Mouse (Mus musculus): ENCODE measurements at regions not wholly inside any gene's neighbourhood (a gene's known extent, or its start where the extent isn't known, plus 50 kb on each side); places are given as distances from the start of the nearest gene placed in this dataset.

- H3K27ac ChIP-seq (ENCODE audit: control insufficient read depth, low read depth, low read length): no peak overlapping the region
- DNase-seq (ENCODE audit: low read depth, low spot score): no peak
- no peak overlapping the region for H3K9ac ChIP-seq (ENCODE audit: control insufficient read depth, low read depth, low read length, poor library complexity, severe bottlenecking)
- no peaks in the 10 kb centered on the region for H3K27me3 ChIP-seq (ENCODE audit: control insufficient read depth in 1 of 2, insufficient read depth in 2 of 2, low read length in 2 of 2)
- TF ChIP-seq ZKSCAN1 (IDR thresholded peaks at IDR 0.05; ENCODE audit: low read depth, low read length) (no peak), RCOR1 (IDR thresholded peaks at IDR 0.05; ENCODE audit: low read depth, low read length) (no peak), EP300 (IDR thresholded peaks at IDR 0.05; ENCODE audit: low read depth in 1 of 2, low read length in 2 of 2) (no peak), MEF2A (IDR thresholded peaks at IDR 0.05; ENCODE audit: extremely low read depth, insufficient replicate concordance, low read depth, low read length, poor library complexity, severe bottlenecking) (no peak), POLR2AphosphoS2 (IDR thresholded peaks at IDR 0.05; ENCODE audit: low read length) (no peak), TAL1 (IDR thresholded peaks at IDR 0.05; ENCODE audit: low read length) (no peak), POLR2A (IDR thresholded peaks at IDR 0.05; ENCODE audit: control insufficient read depth in 1 of 2, insufficient read depth in 1 of 2, low read depth in 1 of 2, low read length in 2 of 2, poor library complexity in 1 of 2) (no peak), MYB (IDR thresholded peaks at IDR 0.05; ENCODE audit: low read depth, low read length) (no peak), MAZ (IDR thresholded peaks at IDR 0.05; ENCODE audit: low read depth, low read length) (no peak), MAX (IDR thresholded peaks at IDR 0.05; ENCODE audit: low read length) (no peak), CHD1 (IDR thresholded peaks at IDR 0.05; ENCODE audit: low read depth, low read length) (no peak), USF1 (IDR thresholded peaks at IDR 0.05; ENCODE audit: low read depth, low read length) (no peak), CTCF (IDR thresholded peaks at IDR 0.05 in 2 of 3, conservative IDR thresholded peaks at IDR 0.05 in 1 of 3; ENCODE audit: control insufficient read depth in 1 of 3, insufficient read depth in 1 of 3, low read depth in 2 of 3, low read length in 3 of 3, poor library complexity in 1 of 3, severe bottlenecking in 1 of 3) (no peak), BHLHE40 (IDR thresholded peaks at IDR 0.05; ENCODE audit: borderline replicate concordance, low read depth, low read length) (no peak), UBTF (IDR thresholded peaks at IDR 0.05; ENCODE audit: borderline replicate concordance, insufficient read depth, low read depth, low read length) (no peak), ELF1 (IDR thresholded peaks at IDR 0.05; ENCODE audit: low read depth, low read length) (no peak)
- H3K4me1 ChIP-seq (ENCODE audit: control insufficient read depth in 1 of 2, insufficient read depth in 2 of 2, low read length in 2 of 2): no peaks in the 10 kb centered on the region; a peak in 1 of 4 replicates
- H3K4me3 ChIP-seq (ENCODE audit: control insufficient read depth in 1 of 2, insufficient read depth in 1 of 2, low read depth in 2 of 2, low read length in 2 of 2): no peak overlapping the region
- H3K9me3 ChIP-seq (replicated peaks; ENCODE audit: insufficient read depth, low read length): no peaks in the 10 kb centered on the region
- H3K79me2 ChIP-seq (ENCODE audit: control insufficient read depth, insufficient read depth, low read length, poor library complexity): no peaks in the 10 kb centered on the region
- H3K36me3 ChIP-seq (ENCODE audit: control insufficient read depth in 1 of 2, insufficient read depth in 2 of 2, low read length in 2 of 2): peaks cover 0 to 3% of the 10 kb centered on the region in 2 experiments; a peak in 1 of 4 replicates
These were observed 653.3 kb upstream of the Tbl1xr1 start for GRCm38 (mm10) chr3:21423139-21423538.

- no peaks in the 10 kb centered on the region for H3K27me3 ChIP-seq (ENCODE audit: control insufficient read depth in 1 of 2, insufficient read depth in 2 of 2, low read length in 2 of 2)
- no peaks in the 10 kb centered on the region for H3K79me2 ChIP-seq (ENCODE audit: control insufficient read depth, insufficient read depth, low read length, poor library complexity)
- H3K9me3 ChIP-seq (replicated peaks; ENCODE audit: insufficient read depth, low read length): no peaks in the 10 kb centered on the region
- no peak overlapping the region for H3K27ac ChIP-seq (ENCODE audit: control insufficient read depth, low read depth, low read length)
- H3K36me3 ChIP-seq (ENCODE audit: control insufficient read depth in 1 of 2, insufficient read depth in 2 of 2, low read length in 2 of 2): peaks cover 0 to 3% of the 10 kb centered on the region in 2 experiments; a peak in 1 of 4 replicates
- H3K4me1 ChIP-seq (ENCODE audit: control insufficient read depth in 1 of 2, insufficient read depth in 2 of 2, low read length in 2 of 2): no peaks in the 10 kb centered on the region; a peak in 1 of 4 replicates
- H3K4me3 ChIP-seq (ENCODE audit: control insufficient read depth in 1 of 2, insufficient read depth in 1 of 2, low read depth in 2 of 2, low read length in 2 of 2): no peak overlapping the region
- DNase-seq (ENCODE audit: low read depth, low spot score): no peak
- no peak overlapping the region for H3K9ac ChIP-seq (ENCODE audit: control insufficient read depth, low read depth, low read length, poor library complexity, severe bottlenecking)
- TF ChIP-seq TCF12 (IDR thresholded peaks at IDR 0.05; ENCODE audit: low read depth, low read length) (no peak), JUND (IDR thresholded peaks at IDR 0.05; ENCODE audit: low read depth, low read length) (no peak), MYB (IDR thresholded peaks at IDR 0.05; ENCODE audit: low read depth, low read length) (no peak), EP300 (IDR thresholded peaks at IDR 0.05; ENCODE audit: low read depth in 1 of 2, low read length in 2 of 2) (no peak), CHD2 (IDR thresholded peaks at IDR 0.05; ENCODE audit: low read length) (no peak), MAZ (IDR thresholded peaks at IDR 0.05; ENCODE audit: low read depth, low read length) (no peak), TBP (IDR thresholded peaks at IDR 0.05; ENCODE audit: low read depth, low read length) (no peak), KAT2A (conservative IDR thresholded peaks at IDR 0.05; ENCODE audit: low read depth, low read length) (no peak), ZNF384 (IDR thresholded peaks at IDR 0.05; ENCODE audit: low read depth, low read length) (no peak), BHLHE40 (IDR thresholded peaks at IDR 0.05; ENCODE audit: borderline replicate concordance, low read depth, low read length) (no peak), RCOR1 (IDR thresholded peaks at IDR 0.05; ENCODE audit: low read depth, low read length) (no peak), ELF1 (IDR thresholded peaks at IDR 0.05; ENCODE audit: low read depth, low read length) (no peak), SIN3A (IDR thresholded peaks at IDR 0.05; ENCODE audit: low read length) (no peak), NRF1 (IDR thresholded peaks at IDR 0.05; ENCODE audit: insufficient read depth, low read depth, low read length, poor library complexity, severe bottlenecking) (no peak), CTCF (IDR thresholded peaks at IDR 0.05 in 2 of 3, conservative IDR thresholded peaks at IDR 0.05 in 1 of 3; ENCODE audit: control insufficient read depth in 1 of 3, insufficient read depth in 1 of 3, low read depth in 2 of 3, low read length in 3 of 3, poor library complexity in 1 of 3, severe bottlenecking in 1 of 3) (no peak), ZC3H11A (IDR thresholded peaks at IDR 0.05; ENCODE audit: low read depth, low read length) (no peak)
These were observed 649.9 kb upstream of the Tbl1xr1 start for GRCm38 (mm10) chr3:21426538-21426937.

Measured in MEL (cell line).